Mouse (Mus musculus) megakaryocyte-erythroid progenitor cell, adult 5-6 weeks (primary cell): ENCODE data around the gene Hsd11b1. TPM values are rescaled to one million over a fixed set of nuclear protein-coding genes. Genes with fewer than 3 reads are reported as not detected.

ENCODE experiments used
- ATAC-seq: replicated peaks from 2 replicates; pipeline ENCODE4 v1.8.0; 2016; ENCODE audit warnings: mild to moderate bottlenecking, inconsistent platforms; ENCODE audit not compliant: severe bottlenecking, poor library complexity, low FRiP score, low TSS enrichment
- total RNA-seq, 2 experiments: library from RNA; stranded (forward) in 1 of 2; stranded (reverse) in 1 of 2; fragments of 200-1000, 215-1000 nt in 1 of 2; fragments of >200 nt in 1 of 2; fragmentation: Nextera tagmentation in 1 of 2; gene quantifications; 2 replicates each; pipeline ENCODE4 v1.2.3; 2014 to 2017

Hsd11b1 gene
- total RNA-seq, 2 experiments from 2014 or later: not detected

DNA sequence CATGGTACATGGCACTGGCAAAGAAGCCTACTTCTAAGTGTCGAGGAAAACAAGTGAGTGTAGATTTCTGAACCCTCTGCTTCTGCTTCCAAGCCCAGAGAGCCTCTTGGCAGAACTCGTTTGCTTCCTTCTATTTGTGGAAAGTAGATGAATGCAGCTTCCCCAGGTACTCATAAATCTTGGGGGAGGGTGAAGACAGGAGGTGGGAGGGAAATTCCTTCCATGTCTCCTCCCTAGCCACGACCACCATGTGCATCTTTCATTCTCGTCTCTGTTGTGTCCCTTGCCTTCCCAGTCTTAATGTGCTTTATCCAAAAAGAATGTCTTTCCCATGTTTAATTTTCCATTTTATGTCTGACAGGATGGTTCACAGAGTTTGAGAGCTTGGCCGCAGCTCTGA, 11.3 kb downstream of the Hsd11b1 start:
- ATAC-seq: no peak

DNA sequence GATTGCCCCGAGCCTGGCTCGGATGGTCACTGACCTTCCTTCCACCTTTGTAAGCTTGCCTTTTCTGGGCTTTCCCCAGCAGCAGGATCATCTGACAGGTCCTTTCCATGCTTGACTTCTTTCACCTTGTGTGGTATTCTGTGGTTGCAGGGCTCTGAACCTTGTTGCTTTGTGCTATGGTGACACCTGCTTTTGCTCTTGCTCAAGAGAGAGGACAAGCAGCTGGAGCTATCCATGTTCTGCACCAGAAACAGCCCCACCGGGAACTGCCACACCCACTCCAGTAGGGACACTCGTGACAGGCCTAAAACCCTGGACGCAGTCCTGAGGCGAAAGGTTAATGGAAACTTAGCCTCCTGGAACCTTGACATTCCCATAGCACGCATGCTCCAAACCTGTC, 12.5 kb downstream of the Hsd11b1 start:
- ATAC-seq: no peak

DNA sequence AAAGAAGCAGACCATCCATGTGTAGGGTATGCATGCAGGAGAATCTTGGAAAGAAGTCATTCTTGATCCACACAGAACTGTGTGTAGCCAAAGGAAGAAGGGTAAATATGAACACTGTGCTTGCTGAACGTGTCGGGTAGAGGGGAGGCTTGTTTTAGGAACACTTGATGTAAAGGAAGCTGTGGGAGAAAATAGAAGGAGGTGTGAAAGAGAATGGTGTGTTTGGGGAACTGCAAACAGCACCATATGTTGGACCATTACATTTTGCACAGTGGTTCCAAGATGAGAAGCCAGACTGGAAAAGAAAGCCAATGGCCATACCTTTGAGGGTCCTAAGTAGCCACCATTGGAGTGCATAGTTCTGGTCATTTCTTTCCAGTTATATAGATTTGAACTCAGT, 13.8 kb downstream of the Hsd11b1 start:
- no peak for ATAC-seq

DNA sequence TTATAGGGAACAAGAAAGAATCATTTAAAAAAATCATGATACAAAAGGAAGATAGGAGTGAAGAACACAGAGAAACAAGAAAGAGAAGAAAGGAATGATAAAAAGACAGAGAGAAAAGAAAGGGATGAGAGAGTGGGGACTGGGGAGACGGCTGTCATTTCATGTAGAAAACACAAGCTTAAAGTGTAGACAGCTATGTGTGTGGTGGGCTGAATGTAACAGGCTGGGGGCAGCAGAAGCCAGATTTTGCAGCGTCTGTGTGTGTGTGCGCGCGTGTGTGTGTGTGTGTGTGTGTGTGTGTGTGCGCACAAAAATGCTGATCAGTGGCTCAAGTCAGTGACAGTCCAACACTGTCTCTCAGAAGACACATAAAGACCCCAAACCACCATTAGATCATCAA, 19.6 kb downstream of the Hsd11b1 start:
- ATAC-seq: no peak

DNA sequence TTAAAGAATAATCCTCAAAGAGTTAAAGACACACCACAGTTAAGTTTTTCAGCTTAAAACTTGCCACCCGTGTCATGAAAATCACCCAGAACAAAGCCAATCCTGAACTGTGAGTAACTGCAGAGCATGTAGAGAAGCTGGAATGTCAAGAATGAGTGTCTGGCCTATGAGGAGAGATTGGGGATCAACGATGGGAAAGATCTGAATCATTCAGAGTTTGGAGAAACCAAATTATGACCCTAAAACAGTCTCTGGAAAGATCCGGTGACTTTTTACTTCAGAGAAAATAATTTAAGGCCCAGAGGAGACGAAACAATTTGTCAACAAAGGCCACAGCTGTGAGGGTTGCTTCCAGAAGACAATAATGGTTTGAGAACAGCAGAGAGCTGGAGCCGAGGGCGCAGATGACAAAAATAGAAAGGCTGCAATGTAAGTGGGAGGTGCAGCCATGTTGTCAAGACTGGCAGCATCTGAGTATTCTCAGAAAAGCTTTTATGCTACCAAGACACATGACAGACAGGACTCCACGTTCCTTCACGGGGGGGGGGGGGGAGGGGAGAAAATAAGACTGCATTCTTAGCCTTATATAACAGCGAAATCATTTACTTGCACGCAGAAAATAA, 20.2 kb downstream of the Hsd11b1 start:
- ATAC-seq: no peak

DNA sequence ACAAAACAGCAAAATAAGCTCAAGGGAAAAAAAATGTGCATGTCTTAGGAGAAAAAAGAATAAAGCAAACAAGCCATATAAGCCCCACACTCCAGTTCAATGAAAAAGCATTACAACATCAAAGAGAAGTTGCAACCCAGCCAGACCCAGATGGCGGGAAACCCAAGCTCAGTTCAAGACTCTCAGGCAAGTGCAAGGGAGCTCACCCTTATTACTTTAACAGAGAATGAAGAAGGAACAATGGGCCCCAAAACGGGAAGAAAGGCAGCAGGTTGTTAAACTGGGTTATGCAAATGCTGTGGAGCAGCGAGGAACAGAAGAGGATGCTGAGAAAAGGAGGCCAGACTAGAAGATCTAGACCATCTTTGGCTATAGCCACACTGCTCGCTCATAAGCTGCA, 21.0 kb downstream of the Hsd11b1 start:
- no peak for ATAC-seq

DNA sequence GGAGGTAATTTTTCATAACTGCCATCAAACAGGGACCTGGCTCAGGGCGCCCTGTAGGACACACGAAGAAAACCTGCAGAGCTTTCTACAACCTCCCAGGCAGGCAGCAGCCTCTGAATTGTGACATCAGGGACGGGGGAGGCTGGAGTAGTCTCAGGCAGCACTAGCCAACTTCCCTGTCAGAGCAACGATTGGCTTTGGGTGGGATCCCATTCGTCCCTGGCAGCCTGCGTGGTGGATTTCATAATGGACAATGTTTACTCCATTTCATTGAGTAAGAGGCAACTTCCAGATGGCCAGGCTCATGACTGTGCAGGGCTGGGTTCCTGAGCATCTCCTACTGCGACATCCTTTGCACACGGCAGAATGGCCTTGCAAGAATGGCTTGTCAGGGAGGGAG, 21.6 kb downstream of the Hsd11b1 start:
- no peak for ATAC-seq

DNA sequence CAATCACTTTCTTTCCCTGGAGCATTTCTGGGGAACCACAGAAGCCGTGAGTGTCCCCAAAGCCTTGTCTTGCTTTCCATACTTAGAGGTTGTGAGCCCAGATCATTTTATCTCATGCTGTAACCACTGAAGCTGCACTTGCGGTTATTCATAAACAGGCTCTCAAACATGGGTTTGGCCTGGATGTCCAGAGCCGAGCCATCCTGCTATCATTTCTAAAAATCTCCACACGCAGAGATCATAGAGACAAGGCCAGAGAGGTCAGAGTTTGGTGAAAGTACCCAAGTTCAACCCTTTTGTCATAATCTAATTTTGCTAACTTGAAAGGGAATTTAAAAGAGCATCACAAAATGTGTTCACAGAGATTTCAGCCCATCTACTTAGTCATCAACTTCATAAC, 22.4 kb downstream of the Hsd11b1 start:
- ATAC-seq: no peak

DNA sequence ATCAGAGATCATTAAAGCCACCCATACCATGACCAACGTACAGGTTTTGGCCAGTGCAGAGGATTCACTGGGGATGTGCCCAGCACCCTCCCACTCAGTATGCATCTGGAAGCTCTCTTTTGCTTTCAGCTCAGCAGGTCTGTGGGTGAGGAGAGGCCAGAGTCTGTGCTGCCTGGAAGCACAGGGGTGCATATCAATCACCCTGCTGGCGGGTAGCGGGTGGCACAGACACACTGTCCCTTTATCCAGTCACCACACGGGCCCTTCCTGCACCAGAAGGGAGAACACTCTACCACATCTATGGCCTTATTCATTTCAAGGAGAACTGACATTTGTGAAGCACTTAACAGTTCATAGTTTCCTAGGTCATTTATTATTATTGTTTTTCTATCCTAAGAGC, 25.4 kb downstream of the Hsd11b1 start:
- ATAC-seq: 0 out of 2 replicates have a peak, but pooled peaks have one; percentile 34

DNA sequence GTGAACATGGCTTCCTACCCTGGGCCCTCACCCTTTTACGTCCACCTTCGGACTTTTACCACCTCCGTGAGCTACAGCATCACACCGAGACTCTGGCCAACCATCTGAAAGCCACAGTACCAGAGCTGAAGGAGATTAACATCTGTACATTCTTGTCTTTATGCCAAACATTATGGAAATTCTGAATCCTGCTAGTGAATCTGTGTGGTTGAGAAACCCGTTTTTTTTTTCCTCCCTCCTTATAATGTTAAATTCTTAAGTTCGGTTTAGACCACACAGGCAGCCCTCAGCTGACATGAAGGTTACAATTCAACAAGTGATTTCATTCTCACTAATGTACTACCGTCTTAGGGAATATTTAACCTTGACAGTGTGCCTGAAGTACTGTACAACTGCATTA, 28.9 kb downstream of the Hsd11b1 start:
- no peak for ATAC-seq

DNA sequence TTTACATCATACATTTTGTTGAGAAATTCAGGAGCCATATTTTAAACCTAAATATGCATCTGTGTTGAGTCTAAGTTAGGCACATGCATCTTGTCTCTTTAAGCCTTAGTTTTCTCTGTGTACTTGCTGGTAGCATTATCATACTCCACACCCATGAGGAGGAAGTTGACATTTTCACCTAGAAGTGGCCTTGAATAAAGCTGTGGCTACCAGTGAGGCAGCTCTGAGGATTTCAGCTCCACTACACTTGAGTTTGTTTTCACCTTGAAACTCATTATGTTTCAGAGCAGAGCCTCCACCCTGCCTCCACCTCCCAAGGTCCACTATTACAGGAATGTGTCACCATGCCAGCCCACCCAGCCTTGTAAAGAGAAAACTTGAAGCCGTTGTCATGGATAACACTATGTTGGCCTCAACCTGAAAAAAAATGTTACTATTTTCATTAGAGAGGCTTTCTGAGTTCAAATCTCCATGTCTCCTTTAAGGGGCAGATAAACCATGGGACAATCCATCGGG, 29.7 kb downstream of the Hsd11b1 start:
- no peak for ATAC-seq

DNA sequence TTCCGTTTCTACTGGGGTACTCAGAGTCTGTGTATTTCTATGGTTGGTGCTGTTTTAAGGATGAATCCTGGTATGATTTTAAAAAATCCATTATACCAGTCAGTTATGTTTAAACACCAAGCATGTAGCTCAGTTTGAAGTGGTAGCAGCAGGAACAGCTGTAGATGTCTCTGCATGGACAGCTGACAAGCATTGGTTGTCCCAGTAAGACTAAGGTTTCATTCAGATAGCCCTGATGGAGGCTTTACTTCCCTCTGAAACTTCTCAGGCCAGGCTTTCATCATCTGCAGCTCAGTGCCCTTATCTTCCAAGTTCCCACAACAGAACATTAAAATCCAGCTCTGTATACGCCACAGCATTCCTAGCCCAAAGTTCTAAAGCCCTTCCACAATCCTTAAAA, 31.1 kb downstream of the Hsd11b1 start:
- no peak for ATAC-seq

DNA sequence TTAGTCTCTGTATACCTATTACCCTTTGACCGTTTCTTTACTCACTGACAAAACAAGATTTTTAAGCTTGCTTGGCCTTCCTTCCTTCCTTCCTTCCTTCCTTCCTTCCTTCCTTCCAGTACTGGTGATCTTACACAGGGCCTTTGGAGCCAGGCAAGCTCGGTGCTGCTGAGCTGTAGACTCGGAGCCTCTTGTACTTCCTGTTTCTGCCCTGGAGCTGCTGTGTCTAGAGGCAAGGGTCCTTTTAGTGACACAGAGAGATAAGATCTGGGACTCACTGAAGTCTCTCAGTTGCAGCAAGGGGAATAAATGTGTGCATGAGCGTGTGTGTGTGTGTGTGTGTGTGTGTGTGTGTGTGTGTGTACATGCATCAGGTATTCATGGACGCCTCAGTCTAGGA, 32.9 kb downstream of the Hsd11b1 start:
- peak; percentile 52; the same call in 1 of the 2 replicates for ATAC-seq

DNA sequence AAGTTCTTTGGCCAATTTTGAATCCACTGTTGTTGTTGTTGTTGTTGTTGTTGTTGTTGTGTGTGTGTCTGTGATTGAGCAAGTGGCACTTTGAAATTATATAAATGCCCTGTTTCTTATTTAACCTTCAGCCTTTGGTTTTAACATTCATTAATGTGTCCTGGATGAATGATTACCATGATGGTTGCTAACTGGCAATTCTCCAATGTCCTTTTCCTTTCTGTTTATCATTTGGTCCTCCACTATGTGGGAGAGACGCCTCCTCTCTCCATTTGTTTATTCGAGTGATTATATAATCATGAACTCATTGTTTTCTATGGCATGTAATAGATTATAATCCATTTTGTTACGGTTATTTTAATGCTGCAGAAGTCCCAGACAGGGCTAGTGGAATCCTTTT, 33.3 kb downstream of the Hsd11b1 start:
- no peak for ATAC-seq

DNA sequence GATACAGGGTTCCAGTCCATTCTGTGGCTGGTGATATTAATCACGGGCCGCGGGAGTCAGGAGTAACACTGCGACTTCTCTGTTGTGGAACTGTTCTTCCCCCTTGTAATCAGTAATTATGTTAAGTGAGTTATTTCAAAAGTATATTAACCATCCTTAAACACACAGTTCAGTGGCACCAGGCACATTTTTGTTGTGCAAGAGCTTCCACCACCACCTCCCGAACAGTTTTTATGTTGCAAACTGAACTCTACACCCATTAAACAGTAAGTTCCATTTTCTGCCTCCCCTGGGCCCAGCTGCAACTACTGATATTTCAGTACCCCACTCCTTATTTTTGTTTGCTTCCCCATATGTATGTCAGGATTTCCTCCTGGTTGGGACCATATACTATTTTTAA, 34.3 kb downstream of the Hsd11b1 start:
- ATAC-seq: no peak

DNA sequence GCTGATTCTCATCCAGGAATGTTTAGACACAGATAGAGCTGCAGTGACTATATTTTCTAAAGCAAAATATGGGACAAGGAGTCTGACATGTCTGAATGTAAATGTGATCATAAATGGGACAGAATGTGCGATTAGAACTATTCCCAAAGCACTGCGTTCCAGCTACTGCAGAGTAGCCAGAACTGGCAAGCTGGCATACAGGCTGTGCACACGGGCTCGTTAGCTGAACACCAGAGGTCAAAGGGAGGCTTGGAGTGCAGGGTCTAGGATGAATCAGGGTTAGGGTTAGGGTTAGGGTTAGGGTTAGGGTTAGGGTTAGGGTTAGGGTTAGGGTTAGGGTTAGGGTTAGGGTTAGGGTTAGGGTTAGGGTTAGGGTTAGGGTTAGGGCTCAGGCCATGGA, 36.3 kb downstream of the Hsd11b1 start:
- ATAC-seq: no peak

DNA sequence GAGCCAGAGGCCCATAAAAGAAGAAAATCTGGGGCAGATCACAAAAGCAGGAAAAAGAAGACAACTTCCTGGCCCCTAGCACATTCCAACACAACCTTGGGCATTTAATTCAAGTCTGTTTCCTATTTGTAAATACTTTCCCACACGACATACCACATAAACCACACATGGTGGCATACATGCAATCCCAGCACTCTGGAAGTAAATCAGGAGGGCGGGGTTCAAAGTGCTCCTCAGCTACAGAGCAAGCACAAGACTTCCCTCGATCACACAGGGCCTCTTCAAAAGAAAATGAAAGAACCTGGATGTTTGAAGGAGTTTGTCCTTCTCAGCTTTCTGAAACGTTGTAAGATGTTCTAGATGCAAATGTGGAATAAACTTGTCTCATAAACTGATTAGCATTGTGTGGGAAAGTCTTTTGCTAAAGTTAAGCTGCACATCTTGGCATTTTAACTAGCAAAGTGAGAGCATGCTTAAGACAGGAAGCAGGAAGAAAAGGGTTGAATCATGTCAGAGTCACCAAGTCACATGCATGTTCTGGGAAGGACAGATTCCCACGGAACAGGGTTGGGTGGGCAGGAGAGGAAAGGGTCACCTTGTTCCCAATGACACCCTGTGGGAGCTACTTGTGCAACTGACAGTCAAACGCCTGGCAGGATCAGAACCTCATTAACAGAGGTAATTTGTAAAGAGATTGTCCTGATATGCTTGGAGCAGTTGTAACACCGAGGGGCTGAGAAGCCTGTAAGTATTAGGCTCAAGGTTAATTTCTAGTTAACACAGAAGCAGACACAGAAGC, 37.0 kb downstream of the Hsd11b1 start:
- no peak for ATAC-seq

DNA sequence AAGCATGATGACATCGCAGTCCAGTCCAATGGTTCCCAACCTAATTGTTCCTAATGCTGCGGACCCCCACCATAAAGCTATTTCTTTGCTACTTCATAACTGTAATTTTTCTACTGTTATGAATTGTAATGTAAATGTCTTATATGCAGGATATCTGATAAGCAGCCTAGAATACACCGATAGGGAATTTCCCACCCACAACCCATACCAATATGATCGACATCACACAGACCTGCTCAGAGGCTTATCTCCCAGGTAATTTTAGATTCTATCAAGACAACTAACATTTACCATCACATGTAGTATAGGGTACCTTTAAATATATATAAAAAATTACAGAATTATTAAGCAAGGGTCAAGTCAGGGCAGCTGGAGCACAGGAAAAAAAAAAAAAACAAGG, 37.8 kb downstream of the Hsd11b1 start:
- no peak for ATAC-seq

DNA sequence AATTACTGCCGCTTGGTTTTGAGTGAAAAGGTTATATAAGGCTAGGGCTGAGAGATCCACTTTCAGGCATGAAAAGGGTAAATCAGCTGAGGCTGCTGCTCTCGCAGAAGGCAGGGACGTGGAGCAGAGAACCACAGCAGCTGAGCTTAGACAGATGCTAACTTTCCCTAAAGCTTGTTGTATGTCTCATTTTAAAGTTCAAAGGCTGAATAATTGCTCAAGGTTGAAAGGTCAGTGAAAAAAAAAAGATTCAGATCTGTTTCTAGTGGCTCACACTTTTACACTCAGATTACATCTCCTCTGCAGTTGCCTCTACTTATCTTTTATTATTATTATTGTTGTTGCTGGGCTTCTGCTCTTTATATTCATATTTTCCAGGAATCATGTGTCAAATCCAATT, 38.3 kb downstream of the Hsd11b1 start:
- ATAC-seq: no peak

DNA sequence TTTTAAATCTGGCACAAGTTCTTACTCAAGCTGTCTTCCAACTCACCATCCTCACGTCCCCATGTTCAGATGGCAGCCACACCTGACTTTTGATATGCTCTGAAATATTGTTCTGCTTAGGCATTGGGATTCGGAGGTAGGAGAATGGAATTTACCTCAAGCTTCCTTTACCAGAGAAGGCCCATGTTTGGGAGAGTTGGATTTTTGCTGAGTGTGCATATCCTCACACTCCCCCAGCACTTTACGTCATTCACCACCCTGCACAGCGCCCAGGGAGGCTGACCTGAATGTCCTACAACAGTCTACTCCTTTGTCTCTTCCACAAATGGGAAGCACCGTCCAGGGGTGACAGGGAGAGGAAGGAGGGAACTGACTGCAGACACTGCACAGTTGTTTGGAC, 43.5 kb downstream of the Hsd11b1 start:
- ATAC-seq: no peak

DNA sequence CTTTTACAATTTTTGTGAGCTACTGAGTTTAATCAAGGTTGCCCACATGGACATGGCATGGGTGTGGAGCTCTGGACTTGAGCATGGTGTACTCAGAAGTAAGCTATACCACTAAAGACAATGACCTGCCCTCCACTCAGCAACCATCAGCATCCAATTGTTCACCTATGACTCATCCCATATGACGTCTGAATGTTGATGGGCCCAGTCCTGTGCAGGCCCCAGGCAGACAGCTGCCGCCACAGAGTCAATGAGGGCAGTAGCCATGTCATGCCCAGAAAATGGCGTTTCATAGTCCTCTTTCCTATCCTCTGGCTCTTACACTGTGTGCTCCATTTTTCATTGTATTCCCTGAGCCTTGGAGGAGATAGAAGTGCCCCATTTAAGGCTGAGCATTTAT, 47.9 kb downstream of the Hsd11b1 start:
- ATAC-seq: no peak
